Mouse (Mus musculus): ENCODE measurements at regions not wholly inside any gene's neighbourhood (a gene's known extent, or its start where the extent isn't known, plus 50 kb on each side); places are given as distances from the start of the nearest gene placed in this dataset.
"Not testable (repeated sequence)": the region's sequence is repeated elsewhere in the genome, so short reads cannot be mapped to it uniquely, and the experiment has no call there.

GRCm38 (mm10) chr17:9268776-9269175, 153.1 kb upstream of the Gm17728 start:
- no peak for DNase-seq (ENCODE audit: low spot score in 2 of 2)

- not testable (repeated sequence) for DNase-seq (ENCODE audit: low spot score in 2 of 2)
Observed at GRCm38 (mm10) chr17:9278046-9278445, 143.8 kb upstream of the Gm17728 start.

DNA sequence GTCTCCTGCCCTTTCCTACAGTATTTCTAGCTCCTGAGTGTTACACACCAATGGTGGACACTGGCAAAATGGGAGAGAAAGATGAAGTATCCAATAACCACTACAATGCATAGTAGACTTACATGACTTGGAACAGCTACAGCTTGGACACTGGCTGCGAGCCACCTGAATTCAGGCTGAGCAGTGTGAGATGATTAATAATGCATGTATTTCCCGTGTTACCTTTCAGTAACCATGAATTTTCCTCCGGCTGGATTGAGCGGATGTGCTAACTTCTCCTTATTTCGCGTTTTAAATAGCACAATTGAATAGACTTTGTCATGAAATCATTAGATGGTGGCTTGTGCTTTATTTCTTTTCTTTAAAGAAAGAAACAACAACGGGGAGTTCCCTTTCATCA, 142.4 kb upstream of the Gm17728 start:
- no peak for DNase-seq (ENCODE audit: low spot score in 2 of 2)

DNA sequence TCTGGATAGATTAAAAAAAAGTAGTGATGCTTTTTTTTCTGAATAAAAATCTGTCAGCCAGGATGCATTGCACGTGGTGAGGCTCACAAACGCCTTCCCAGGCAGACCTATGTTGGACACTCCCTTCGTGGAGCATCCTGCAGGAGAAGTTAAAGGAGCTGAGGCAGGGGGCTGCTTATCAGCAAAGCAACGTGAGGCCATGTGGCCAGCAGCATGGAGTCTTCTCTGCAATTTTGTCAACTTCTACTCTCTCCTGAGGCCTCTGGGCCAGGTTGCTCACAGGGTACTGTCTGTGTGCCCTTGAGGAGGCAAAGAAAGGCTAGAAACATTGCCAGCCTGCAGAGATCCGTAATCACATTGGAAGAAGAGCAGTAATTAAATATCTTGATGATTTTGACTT, 140.0 kb upstream of the Gm17728 start:
- DNase-seq (ENCODE audit: low spot score in 2 of 2) = no peak

- DNase-seq (ENCODE audit: low spot score in 2 of 2) = no peak
Observed at GRCm38 (mm10) chr17:9282333-9283176, 139.3 kb upstream of the Gm17728 start.

GRCm38 (mm10) chr17:9286431-9286830, 135.4 kb upstream of the Gm17728 start:
- no peak for DNase-seq (ENCODE audit: low spot score in 2 of 2)

GRCm38 (mm10) chr17:9286834-9287233, 135.0 kb upstream of the Gm17728 start:
- no peak for DNase-seq (ENCODE audit: low spot score in 2 of 2)

DNA sequence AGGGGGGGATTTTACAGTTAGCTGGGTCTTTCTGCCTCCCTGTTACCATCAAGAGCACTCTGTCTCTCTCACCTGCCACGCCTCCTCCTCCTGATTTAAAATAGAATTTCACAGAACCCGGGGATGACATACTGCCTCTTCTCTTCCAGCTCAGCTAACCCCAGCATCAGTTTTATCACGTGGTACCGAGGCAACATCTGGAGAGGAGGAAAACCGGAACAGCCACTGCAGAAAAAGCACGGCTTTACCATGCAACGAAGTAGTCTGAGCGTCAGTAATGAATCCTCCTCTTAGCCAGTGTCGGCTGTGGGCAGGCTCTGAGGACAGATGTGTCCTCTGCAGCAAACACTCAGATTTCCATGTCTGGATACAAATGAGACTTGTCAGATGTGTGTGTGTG, 134.2 kb upstream of the Gm17728 start:
- DNase-seq (ENCODE audit: low spot score in 2 of 2) = no peak

DNA sequence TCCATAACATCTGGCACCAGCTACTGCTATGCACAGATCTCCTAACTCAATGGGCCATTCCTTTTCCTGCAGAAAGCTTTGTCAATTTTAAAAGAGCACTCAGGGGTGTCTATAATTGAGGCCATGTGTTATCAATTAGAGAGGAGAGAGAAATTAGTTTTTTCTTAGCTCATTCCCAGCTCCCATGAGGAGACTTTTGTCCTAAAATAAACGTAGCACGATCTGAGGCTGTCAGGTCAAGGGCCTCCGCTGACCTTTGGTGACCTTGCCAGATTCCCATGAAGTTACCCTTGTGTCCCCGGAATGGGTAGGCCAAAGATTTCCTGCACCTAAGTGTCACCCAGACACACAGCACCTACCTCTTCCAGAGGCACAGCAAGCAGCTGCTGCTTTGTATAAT, 130.3 kb upstream of the Gm17728 start:
- no peak for DNase-seq (ENCODE audit: low spot score in 2 of 2)

DNA sequence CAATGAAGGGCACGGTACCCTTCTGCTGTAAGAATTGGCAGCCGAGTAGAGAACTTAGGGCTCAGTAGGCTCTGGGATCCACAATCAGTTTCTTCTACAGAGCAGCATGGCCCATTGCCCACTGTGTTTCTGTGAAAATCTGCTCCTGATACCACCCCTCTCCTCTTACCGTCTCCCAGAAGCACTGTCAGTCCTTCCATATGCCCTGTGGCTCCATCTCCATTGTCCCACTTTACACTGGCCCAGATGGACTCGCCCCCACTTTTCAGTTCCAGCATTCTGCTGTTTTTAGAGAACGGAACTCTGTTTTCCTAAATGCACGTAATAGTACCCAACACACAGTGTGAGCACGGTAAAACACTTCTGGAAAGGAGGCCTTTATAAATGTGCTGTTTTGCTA, 129.6 kb upstream of the Gm17728 start:
- no peak for DNase-seq (ENCODE audit: low spot score in 2 of 2)

GRCm38 (mm10) chr17:9296371-9296770, 125.5 kb upstream of the Gm17728 start:
- no peak for DNase-seq (ENCODE audit: low spot score in 2 of 2)

- DNase-seq (ENCODE audit: low spot score in 2 of 2) = no peak
Observed at GRCm38 (mm10) chr17:9298231-9298630, 123.6 kb upstream of the Gm17728 start.

- no peak for DNase-seq (ENCODE audit: low spot score in 2 of 2)
Observed at GRCm38 (mm10) chr17:9301101-9301501, 120.8 kb upstream of the Gm17728 start.

GRCm38 (mm10) chr17:9308507-9308906, 113.4 kb upstream of the Gm17728 start:
- DNase-seq (ENCODE audit: low spot score in 2 of 2) = no peak

DNA sequence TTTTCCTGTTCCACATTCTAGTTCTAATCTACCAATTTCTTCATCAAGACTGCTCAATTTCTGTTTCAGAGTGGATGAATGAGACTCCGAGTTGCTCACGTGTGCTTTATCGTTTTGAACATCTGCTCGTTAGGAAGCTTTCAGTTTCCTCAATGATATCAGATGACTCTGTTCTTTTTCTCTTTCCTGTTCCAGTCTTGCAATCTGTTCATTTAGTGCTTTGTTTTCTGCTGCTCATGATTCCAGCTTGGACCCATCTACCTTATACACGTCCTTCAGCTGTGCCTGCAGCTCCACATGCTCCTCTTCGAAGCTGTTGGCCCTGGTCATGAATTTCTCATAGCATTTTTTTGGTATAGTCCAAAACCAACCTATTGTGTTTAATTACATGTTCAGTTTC, 99.1 kb upstream of the Gm17728 start:
- DNase-seq (ENCODE audit: low spot score in 2 of 2) = no peak

- no peak for DNase-seq (ENCODE audit: low spot score in 2 of 2)
Observed at GRCm38 (mm10) chr17:9328886-9329455, 92.9 kb upstream of the Gm17728 start.

DNA sequence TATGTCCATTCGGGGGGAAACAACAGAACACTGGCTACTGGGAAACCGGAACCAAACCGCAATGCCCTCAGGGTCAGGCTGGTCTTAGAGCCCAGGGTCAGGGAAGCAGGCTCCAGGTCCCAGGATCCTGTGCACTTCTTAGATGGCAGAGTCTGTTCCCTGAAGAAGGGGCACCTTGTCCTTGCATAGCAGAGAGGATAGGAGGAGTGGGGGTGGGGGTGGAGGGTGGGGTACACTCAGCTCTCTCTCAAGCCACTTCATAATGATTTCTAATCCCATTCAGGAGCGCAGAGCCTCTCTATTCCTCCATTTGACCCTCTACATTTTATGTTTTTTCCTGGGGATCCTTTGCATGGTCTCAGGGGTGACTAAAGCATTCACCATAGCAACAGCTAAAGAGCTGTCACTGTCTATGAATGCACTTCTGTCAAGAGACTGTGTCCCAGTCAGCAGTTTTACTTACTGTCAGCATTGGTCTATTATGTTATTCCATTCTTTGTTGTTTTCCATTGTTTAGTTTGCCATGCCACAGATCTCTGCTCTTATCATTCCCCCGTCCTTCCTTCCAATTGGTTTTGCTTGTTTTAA, 64.2 kb upstream of the Gm17728 start:
- no peak for DNase-seq (ENCODE audit: low spot score in 2 of 2)
